In the genomic region with DNA sequence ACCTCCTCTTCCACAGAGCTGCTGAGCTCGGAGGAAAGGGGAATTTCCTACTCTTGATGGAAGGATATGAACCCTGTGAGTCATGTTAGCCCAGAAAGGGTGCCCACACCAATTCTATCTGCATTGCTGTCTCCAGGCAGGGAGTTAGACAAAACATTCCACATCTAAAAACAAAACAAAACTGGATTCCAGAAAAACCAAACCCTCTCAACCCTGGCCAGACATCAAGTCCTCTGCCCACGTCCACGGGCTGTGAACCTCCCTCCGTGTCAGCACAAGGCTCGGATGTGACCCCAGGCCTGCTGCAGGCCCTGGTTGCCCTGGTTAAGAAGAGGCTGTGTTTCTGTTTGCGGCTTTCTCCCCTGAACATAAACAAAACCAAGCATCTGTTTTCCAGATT, we compare ENCODE assay signal across 1 mouse cellular context.
TF ChIP-seq lines count a peak whose summit lies in the region.

No protein-coding gene starts in this region.

TF ChIP-seq in myocyte, 11 proteins besides CTCF, POLR2A, EP300 and RAD21 (continued from another document):
- TF ChIP-seq TCF3 (IDR thresholded peaks at IDR 0.05; ENCODE audit: insufficient read length, low read depth) (no peak), TCF12 (IDR thresholded peaks at IDR 0.05; ENCODE audit: insufficient read depth, poor library complexity, severe bottlenecking) (no peak), REST (IDR thresholded peaks at IDR 0.05; ENCODE audit: insufficient read depth, insufficient read length) (no peak)
